Mouse (Mus musculus) thymus, postnatal 4 days (tissue): Measurements from ENCODE around the gene C1s1.
"Not testable (repeated sequence)": the region's sequence is repeated elsewhere in the genome, so short reads cannot be mapped to it uniquely, and the experiment has no call there.

Source experiments
- DNase-seq: peaks from one replicate; pipeline ENCODE4 v3.0.0; 2021

C1s1 gene

DNA sequence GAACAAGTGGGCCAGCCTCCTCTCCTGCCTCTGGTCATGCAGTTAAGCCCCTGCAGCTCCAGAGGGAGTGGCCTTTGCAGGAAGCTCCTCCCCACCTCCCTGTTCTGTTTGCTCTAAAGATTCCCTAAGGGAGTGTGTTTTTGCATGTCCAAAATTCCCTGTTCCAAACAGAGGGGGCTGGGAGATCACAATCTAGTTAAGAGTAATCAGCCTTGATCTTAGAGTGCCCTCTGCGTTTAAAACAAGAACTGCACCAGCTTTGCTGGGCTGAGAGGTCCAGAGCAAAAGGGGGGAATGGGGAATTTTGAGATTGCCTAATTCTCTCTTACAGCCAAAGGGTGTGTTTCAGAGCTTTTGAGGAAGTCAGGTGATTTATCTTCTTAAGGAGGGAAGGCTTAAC, at the start of gene C1s1:
C1s1 (minus strand) TSS at position 76 of the 400 bp plus-strand sequence.
- DNase-seq: peak; percentile 23

DNA sequence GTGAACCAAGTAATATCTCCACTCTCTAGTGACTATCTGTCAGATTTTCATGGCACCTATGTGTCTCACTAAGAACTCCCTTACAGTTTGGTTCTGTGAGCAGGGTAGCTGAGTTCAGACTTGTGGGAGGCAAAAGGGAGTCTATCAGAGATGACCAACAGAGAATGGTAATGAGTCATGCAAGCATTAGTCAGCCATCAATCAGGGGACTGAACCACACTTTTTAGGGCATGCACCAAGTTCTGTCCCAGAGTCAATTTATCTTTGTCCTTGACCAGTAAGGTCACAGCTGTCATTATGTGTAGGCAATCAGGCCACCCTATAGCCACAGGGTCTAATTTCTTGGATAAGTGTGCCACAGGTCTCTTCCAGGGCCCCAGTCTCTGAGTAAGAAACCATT, 46.6 kb upstream of the C1s1 start:
- no peak for DNase-seq

DNA sequence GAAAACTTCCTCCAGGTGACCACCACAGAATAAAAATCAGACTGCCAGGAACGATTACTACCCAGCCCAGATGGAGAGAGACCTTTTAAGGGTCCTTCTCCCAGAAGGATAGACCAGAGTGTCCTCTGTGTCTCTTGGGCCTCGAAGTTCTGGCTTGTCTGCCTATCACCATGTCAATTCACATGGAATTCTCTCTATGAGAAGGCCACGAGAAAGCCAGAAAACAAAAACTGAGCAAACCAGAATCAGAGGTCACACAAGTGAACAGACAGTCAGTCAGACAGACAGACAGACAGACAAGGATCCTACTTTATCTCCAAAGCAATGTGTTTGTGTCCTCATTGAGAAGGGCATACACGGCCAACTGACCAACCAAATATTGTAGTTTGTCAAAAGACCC, 44.1 kb upstream of the C1s1 start:
- no peak for DNase-seq

DNA sequence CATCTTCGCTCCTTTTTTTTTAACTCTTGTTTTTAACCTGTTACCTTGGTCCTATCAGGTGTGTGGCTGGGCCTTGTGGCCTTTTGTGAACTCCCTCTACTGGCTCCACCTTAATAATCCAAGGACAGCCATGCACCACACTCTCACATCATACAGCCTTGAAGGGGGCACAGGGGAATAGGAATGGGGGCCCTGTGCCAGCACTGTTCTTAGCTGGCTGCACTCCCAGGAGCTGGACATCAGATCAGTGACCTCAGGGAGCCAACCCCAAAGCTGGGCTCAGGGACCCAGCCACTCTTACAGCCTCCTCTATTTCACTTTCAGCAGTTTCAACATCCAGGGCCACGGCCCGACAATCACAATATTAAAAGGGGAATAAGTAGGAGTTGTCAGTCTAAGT, 43.6 kb upstream of the C1s1 start:
- DNase-seq: no peak

DNA sequence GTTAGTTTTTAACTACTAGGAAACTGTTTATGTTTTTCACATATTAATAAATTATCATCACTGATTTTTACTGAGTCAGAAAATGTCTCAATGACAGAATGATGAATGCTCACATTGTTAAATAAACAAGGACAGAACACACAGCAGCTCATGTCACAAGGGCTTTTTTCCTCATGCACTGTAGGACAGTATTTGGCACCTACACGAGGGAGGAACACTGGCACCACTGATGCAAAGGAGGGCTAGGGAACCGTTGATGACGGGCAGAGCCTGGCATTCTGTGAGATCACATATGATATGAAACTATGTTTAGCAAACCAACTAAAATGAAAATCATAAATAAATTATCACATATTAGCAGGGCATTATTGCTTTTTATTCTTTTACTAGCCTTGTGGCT, 42.8 kb upstream of the C1s1 start:
- no peak for DNase-seq

DNA sequence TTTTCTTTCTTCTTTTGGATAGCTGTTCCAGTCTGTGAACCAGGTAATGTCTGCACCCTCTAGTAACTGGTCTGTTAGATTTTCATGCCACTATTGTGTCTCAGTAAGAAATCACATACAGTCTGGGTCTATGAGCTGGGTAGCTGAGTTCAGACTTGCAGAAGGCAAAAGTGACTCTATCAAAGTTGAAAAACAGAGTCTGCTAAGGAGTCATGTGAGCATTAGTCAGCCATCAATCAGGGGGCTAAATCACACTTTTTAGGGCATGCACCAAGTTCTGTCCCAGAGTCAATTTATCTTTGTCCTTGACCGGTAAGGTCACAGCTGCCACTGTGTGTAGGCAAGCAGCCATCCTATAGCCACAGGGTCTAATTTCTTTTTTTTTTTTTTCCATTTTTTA, 40.1 kb upstream of the C1s1 start:
- no peak for DNase-seq

DNA sequence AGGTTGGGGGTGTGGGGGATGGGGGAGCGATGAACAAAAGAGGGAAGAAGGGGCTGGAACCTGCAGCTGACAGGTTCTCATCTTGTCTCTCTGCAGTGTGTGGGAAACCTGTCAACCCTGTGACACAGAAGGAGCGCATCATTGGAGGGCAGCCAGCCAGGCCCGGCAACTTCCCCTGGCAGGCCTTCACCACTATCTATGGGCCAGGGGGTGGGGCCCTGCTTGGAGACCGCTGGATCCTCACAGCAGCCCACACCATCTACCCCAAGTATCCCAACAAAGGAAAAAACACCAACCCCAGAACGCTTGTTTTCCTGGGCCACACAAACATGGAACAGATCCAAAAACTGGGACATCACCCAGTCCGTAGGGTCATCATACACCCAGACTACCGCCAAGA, 38.0 kb upstream of the C1s1 start:
- DNase-seq: not testable (repeated sequence)

DNA sequence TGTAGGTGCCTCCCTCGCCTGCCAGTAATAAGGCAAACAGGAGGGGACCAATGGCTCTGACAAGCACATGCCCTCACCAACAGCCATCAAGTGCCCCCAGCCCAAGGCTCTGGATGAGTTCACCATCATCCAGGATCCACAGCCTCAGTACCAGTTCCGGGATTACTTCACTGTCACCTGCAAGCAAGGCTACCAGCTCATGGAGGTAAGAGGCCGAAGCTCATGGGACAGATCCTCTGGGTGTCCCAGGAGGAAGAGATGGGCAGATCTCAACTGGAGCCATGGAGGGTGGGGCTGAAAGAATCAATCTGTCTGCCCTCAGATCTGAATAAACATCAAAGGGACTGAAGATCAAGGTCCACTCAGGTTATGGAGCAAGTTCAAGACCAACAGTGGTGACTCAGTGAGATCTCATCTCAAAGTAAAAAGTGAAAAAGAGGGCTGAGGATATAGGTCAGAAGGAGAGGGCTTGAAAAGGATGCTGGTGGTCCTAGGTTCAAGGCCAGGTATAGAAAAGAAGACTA, 33.1 kb upstream of the C1s1 start:
- DNase-seq: not testable (repeated sequence)

DNA sequence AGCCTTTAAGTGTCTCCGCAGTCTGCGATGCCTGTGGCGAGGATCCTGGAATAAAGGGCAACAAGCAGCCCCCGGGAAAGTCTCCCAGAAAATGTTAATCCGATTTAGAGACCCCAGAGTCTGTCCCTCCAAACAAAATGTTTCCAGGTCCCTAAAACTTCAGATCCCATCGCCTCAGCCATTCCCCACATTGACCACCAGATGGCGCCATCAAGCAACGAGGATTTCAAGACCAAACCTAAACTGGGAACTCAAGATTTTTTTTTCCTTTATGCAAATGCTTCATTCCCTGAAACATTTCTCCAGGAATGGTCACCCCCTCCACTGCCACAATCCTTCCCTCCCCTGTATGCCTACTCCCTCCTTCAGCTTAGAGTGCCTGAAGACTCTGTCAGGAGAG, 27.9 kb upstream of the C1s1 start, which contains the start of gene C1rb:
C1rb (plus strand) TSS at position 269 of the 400 bp plus-strand sequence.
- DNase-seq: peak; percentile 67

DNA sequence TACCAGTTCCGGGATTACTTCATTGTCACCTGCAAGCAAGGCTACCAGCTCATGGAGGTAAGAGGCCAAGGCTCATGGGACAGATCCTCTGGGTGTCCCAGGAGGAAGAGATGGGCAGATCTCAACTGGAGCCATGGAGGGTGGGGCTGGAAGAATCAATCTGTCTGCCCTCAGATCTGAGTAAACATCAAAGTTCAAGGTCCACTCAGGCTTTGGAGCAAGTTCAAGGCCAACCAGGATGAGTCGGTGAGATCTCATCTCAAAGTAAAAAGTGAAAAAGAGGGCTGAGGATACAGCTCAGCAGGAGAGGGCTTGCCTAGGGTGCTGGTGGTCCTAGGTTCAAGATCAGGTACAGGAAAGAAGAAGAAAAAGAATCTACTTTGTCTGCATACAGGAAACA, 19.5 kb upstream of the C1s1 start:
- DNase-seq: not testable (repeated sequence)

DNA sequence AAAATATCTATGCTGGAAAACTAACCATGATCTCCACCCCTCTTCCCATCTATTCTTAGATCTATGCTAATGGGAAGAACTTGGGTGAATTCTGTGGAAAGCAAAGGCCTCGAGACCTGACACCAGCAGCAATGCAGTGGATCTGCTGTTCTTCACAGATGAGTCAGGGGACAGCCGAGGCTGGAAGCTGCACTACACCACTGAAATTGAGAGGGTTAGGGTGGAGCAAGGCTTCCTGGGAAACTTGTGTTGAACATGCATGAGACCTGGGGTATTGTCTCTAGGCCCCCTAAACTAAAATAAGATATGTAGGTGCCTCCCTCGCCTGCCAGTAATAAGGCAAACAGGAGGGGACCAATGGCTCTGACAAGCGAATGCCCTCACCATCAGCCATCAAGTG, 19.0 kb upstream of the C1s1 start:
- not testable (repeated sequence) for DNase-seq

DNA sequence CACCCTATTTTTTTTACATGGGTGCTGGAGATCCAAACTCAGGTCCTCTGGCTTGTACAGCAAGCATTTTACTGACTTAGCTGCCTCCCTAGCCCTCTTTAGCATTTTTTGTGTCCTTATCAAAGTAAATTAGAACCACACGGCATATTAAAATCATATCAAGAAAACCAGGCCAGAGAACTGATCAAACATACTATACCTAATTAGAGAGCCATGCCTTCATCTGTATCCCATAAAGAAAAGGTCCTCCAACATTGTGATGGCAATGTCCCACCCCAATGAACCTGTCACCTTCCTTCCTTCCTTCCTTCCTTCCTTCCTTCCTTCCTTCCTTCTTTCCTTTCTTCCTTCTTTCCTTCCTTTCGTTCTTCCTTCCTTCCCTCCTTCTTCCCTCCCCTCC, 13.8 kb upstream of the C1s1 start:
- not testable (repeated sequence) for DNase-seq

DNA sequence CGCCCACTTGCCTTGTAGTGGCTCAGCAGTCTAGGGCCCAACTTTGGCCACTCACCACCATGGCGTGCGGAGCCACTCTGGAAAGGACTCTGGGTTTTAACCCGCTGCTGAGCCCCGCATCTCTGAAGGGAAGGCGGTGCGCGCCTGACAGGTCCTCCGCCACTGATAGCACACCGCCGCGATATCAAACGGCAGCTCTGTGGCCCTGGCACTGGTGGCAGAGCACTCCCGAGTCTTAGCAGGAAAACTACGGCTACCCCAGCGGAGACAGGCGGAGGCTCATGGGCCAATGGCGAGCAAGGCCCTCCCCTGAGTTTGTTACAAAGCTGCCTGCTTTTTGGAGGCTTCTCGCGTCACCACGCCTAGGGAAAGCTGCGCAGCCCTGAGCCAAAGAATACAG, 10.6 kb upstream of the C1s1 start:
- DNase-seq: no peak

DNA sequence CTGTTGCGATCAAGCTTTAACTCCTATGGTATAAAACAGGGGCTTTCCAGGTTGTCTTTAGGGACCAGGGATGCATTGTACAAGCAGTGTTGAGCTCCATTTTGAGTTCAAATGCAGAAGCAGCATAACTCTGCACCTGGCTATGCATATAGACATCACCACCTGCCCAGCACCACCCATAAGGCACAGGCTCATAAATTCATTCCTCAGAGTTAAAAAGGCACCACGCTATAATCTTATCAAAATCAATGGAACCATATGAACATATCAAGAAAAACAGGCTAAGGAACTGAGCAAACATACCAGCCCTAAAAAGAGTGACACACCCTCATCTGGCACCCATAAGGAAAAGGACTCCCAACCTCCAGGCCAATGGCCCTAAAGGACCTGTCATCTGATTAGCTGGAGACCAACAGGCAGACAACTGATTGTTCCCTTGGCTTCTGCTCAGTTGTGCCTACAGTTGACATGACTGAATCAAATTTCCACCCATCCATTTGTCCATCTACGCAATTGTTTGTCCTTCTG, 6.9 kb upstream of the C1s1 start:
- DNase-seq: no peak

DNA sequence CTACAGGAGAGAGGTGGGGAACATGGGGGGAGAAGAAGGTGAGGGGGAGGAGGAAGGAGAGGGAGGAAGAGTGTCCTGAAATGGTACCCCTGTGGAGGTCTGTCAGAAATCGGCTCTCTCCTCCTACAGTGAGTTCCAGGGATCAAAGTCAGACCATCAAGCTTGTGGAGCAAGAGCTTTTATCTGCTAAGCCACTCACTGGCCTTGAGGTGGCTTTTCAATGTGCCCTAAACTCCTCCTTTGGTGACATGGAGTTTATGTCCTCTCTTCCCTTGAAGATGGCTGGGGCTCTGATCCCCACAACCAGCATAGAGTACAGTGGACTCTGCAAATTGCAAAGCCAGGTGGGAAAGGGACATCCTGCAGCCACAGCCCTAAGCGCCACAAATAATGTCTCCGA, 5.8 kb upstream of the C1s1 start:
- not testable (repeated sequence) for DNase-seq

DNA sequence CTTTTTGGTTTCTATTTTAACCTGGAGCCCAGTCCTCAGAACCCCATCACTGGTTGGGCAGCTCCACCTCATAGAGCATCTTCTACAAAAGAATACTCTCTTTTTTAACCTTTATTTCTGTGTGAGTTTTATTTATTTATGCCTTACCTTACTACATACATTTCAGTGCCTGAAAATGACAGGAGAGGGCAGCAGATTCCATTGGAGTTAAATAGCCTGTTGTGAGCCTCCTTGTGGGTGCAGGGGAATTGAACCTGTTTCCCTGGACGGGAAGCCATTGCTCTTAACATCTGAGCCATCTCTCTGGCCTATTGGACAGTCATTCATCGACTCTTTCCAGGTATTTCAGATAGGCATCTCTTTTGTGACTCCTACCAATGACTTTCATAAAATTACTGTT, 3.3 kb upstream of the C1s1 start:
- DNase-seq: no peak

DNA sequence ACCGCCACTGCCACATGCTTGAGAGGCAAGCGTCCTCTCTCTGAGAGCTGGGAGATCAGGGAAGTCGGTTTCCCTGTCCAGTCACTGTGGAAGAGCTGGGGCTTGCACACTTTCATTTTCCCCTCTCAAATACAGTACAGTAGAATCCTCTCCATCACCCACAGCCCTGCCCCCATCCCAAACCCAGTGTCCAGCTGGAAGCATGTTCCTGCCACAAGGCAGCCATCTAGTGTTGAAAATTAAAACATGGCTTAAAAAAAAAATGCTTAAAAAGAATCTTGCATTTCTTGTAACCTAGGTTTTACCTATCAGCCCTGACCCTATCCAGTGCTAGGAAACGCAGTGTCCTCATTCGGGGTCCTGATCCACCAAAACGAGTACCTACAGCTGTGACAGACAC, 2.3 kb upstream of the C1s1 start:
- DNase-seq: no peak

DNA sequence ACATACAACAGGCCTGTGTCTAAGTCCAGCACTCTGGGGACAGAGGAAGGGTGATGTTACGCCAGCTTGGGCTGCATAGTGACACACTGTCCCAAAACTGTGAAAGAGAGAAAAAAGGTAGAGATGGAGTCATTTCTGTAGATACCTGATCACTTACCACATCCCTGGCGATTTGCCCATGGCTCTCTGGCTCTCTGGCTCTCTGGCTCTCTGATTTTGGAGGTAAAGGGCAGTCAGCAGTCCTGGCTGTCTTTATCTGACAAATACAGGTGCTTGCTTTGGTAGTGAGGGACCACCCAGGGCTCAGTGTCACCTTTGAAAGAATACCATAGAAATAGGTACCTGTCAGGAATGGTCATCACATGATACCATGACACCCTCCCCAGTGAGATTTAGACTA, 983 bp downstream of the C1s1 start:
- not testable (repeated sequence) for DNase-seq

DNA sequence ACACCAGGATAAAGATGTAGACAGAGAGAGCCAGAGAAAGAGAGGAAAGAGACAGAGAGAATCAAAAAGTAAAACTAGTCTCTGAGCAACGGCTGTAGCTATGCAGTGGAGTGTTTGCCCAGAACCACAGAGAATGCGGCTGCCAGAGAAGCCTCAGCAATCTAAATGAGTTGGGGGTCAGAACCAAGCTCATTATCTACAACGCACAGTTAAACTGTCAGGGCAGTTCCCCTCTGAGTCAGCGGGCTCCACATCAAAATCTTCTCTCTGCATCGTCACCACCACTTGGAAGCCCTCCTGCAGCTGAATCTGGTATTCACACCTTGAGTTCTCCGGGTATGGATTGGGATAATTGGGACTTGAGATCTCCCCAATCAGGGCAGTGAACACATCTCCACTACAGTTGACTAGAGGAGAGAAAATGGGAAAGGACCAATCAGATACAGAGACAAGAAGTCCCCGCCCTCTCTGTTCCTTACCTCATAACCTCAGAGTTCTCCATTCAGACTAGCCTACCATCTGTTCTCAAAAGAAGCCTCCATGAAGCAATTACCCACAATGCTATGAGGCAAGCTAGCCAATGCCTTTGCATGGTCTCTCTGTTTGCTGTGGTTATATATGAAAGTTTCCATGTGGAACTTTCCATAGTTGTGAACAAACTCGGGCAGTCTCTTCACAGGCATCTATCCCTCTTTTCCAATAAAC, 5.9 kb downstream of the C1s1 start:
- not testable (repeated sequence) for DNase-seq

DNA sequence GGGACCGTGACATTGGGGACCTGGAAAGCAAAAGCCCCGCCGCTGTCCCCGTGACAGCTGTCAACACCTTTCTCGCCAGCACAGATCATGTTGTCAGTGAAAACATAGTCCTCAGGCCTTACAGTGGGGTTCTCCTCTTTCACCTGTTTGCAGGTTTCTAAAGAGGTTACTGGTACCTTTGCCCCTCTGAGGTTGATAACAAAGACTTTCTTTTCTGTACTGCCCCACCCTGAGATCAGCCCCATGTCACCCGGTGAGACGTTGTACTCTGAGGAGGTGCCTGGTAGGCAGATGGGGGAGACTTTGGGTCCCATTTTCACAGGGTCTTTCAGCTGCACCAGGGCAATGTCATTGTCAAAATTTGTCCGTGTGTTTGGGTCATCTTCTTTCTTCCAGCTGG, 11.1 kb downstream of the C1s1 start:
- no peak for DNase-seq

DNA sequence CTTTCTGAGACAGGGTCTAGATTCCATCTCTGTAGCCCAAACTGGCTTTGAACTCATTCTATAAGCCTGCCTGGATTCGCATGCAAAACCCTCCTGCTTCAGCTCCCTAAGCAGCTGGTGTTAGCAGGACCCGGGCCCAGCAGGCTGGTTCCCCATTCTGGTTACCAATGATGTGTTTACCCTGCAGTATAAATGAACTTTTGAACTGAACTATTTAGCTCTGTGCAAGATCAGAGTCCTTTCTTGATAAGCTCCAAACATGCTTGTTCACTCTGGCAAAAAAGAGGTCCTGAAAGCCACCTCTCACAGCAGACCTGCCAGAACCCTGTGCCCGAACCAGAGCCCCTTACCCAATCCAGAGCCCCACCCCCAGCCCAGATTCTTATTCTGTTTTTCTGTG, 14.3 kb downstream of the C1s1 start:
- no peak for DNase-seq

DNA sequence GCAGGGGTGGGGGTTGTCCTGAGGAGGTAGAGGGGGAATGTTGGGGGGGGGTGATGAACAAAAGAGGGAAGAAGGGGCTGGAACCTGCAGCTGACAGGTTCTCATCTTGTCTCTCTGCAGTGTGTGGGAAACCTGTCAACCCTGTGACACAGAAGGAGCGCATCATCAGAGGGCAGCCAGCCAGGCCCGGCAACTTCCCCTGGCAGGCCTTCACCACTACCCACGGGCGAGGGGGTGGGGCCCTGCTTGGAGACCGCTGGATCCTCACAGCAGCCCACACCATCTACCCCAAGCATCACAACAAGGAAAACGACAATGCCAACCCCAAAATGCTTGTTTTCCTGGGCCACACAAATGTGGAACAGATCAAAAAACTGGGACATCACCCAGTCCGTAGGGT, 20.1 kb downstream of the C1s1 start:
- DNase-seq: not testable (repeated sequence)

DNA sequence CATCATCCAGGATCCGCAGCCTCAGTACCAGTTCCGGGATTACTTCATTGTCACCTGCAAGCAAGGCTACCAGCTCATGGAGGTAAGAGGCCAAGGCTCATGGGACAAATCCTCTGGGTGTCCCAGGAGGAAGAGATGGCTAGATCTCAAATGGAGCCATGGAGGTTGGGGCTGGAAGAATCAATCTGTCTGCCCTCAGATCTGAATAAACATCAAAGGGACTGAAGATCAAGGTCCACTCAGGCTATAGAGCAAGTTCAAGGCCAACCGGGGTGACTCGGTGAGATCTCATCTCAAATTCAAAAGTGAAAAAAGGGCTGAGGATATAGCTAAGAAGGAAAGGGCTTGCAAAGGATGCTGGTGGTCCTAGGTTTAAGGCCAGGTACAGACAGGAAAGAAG, 24.4 kb downstream of the C1s1 start:
- DNase-seq: not testable (repeated sequence)

DNA sequence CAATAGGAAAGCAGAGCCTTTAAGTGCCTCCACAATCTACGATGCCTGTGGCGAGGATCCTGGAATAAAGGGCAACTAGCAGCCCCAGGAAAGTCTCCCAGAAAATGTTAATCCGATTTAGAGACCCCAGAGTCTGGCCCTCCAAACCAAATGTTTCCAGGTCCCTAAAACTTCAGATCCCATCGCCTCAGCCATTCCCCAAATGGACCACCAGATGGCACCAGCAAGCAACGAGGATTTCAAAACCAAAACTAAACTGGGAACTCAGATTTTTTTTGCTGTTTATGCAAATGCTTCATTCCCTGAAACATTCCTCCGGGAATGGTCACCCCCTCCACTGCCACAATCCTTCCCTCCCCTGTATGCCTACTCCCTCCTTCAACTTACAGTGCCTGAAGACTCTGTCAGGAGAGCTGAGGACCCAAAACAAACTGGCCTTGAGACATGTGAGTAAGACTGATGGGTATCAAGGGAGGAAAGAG, 29.8 kb downstream of the C1s1 start, which contains the start of gene C1ra:
C1ra (plus strand) TSS at position 51 of the 482 bp plus-strand sequence.
- peak; percentile 63 for DNase-seq

DNA sequence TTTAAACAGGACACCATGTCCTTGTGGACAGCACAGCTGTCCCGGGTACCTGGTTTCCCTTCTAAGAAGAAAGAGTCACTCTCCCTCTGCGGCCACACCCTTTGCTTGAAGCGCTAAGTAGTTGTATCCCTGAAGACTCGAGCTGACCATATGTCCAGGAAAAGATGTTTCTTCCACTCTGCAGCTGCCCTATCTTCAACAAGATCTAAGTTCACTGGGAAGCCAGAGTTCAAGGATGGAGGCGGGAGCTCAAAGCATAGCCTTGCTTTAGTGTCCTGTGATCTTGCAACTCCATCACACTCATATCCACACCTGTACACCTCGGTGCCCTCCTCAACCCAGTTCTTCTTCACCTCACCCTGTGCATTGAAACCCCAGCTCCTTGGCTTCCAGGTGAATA, 30.2 kb downstream of the C1s1 start:
- no peak for DNase-seq
